Comparison of ENCODE assay signal across 13 mouse cellular contexts in genomic region chr11:29913180-29913579, GRCm38 (mm10).
"Had no signal": no experiment of that assay in that cellular context is flagged by ENCODE, and none has a peak within 500 bp of the region (broad histone marks: within the 10 kb centered on the region; RNA-seq: fewer than 3 reads in every experiment).

No protein-coding gene starts in this region.

- H3K4me3 ChIP-seq: limb, embryonic 12.5 days; liver, embryonic 13.5 days; lung, embryonic 15.5 days; midbrain, embryonic 10.5 days; midbrain, embryonic 15.5 days; neural tube, embryonic 12.5 days had no signal

- H3K27ac ChIP-seq: kidney, postnatal 0 days; limb, embryonic 12.5 days; liver, embryonic 13.5 days; lung, embryonic 15.5 days; midbrain, embryonic 10.5 days; midbrain, embryonic 15.5 days; neural tube, embryonic 12.5 days had no signal

- H3K4me2 ChIP-seq: limb, embryonic 12.5 days; liver, embryonic 13.5 days; lung, embryonic 15.5 days; midbrain, embryonic 15.5 days; neural tube, embryonic 12.5 days had no signal

- H3K36me3 ChIP-seq: limb, embryonic 12.5 days; liver, embryonic 13.5 days; lung, embryonic 15.5 days; midbrain, embryonic 10.5 days; midbrain, embryonic 15.5 days; neural tube, embryonic 12.5 days had no signal

- ATAC-seq: liver, postnatal 0 days; midbrain, embryonic 15.5 days had no signal

- H3K4me1 ChIP-seq: limb, embryonic 12.5 days; liver, embryonic 13.5 days; lung, embryonic 15.5 days; midbrain, embryonic 10.5 days; midbrain, embryonic 15.5 days; neural tube, embryonic 12.5 days had no signal

- H3K9me3 ChIP-seq: limb, embryonic 12.5 days; liver, embryonic 13.5 days; lung, embryonic 15.5 days; midbrain, embryonic 10.5 days; midbrain, embryonic 15.5 days; neural tube, embryonic 12.5 days had no signal

- H3K27me3 ChIP-seq: limb, embryonic 12.5 days; liver, embryonic 13.5 days; lung, embryonic 15.5 days; midbrain, embryonic 15.5 days; neural tube, embryonic 12.5 days had no signal

- DNase-seq: liver; liver, embryonic 13.5 days; liver, postnatal 0 days; lung, postnatal 36 days; retina, postnatal 1 day; right cerebral cortex, postnatal 4 days; spleen, adult 18-20 months had no signal

- H3K9ac ChIP-seq: limb, embryonic 12.5 days; liver, embryonic 13.5 days; liver, postnatal 0 days; lung, embryonic 15.5 days; midbrain, embryonic 15.5 days; neural tube, embryonic 12.5 days had no signal
